Mouse (Mus musculus): ENCODE measurements around the gene Chd9.

The Chd9 gene

GRCm38 (mm10) chr8:90965467-90966170, 137.5 kb downstream of the Chd9 start:
- DNase-seq (ENCODE audit: low read depth, low spot score), result no peak

GRCm38 (mm10) chr8:90968307-90968706, 140.2 kb downstream of the Chd9 start:
- DNase-seq (ENCODE audit: low read depth, low spot score), result no peak

GRCm38 (mm10) chr8:90976960-90977371, 148.8 kb downstream of the Chd9 start:
- peak; percentile 47 for DNase-seq (ENCODE audit: low read depth, low spot score)

- DNase-seq (ENCODE audit: low read depth, low spot score), result no peak
Observed at GRCm38 (mm10) chr8:90978720-90979119, 150.6 kb downstream of the Chd9 start.

GRCm38 (mm10) chr8:90979295-90979694, 151.1 kb downstream of the Chd9 start:
- no peak for DNase-seq (ENCODE audit: low read depth, low spot score)

- no peak for DNase-seq (ENCODE audit: low read depth, low spot score)
Observed at GRCm38 (mm10) chr8:90982087-90982486, 153.9 kb downstream of the Chd9 start.

GRCm38 (mm10) chr8:91019726-91020125, 191.6 kb downstream of the Chd9 start:
- DNase-seq (ENCODE audit: low read depth, low spot score), result peak; percentile 86

- no peak for DNase-seq (ENCODE audit: low read depth, low spot score)
Observed at GRCm38 (mm10) chr8:91034417-91034816, 206.3 kb downstream of the Chd9 start.

- DNase-seq (ENCODE audit: low read depth, low spot score), result peak; percentile 20
Observed at GRCm38 (mm10) chr8:91036905-91037304, 208.8 kb downstream of the Chd9 start.

- DNase-seq (ENCODE audit: low read depth, low spot score), result no peak
Observed at GRCm38 (mm10) chr8:91038637-91039036, 210.5 kb downstream of the Chd9 start.

- DNase-seq (ENCODE audit: low read depth, low spot score), result no peak
Observed at GRCm38 (mm10) chr8:91046370-91046769, 218.2 kb downstream of the Chd9 start.

- peak; percentile 79 for DNase-seq (ENCODE audit: low read depth, low spot score)
Observed at GRCm38 (mm10) chr8:91051037-91051436, 222.9 kb downstream of the Chd9 start.

- DNase-seq (ENCODE audit: low read depth, low spot score), result no peak
Observed at GRCm38 (mm10) chr8:91054418-91054817, 226.3 kb downstream of the Chd9 start.

- DNase-seq (ENCODE audit: low read depth, low spot score), result no peak
Observed at GRCm38 (mm10) chr8:91056848-91057247, 228.7 kb downstream of the Chd9 start.

GRCm38 (mm10) chr8:91059086-91059578, 231.0 kb downstream of the Chd9 start:
- DNase-seq (ENCODE audit: low read depth, low spot score), result peak; percentile 53

GRCm38 (mm10) chr8:91059884-91060510, 231.8 kb downstream of the Chd9 start:
- DNase-seq (ENCODE audit: low read depth, low spot score), result peak; percentile 35

- no peak for DNase-seq (ENCODE audit: low read depth, low spot score)
Observed at GRCm38 (mm10) chr8:91060555-91061471, 232.7 kb downstream of the Chd9 start.

- DNase-seq (ENCODE audit: low read depth, low spot score), result no peak
Observed at GRCm38 (mm10) chr8:91065179-91065578, 237.0 kb downstream of the Chd9 start.

- DNase-seq (ENCODE audit: low read depth, low spot score), result peak; percentile 16
Observed at GRCm38 (mm10) chr8:91069407-91069806, 241.3 kb downstream of the Chd9 start.

GRCm38 (mm10) chr8:91069834-91070233, 241.7 kb downstream of the Chd9 start, which contains the start of gene Rbl2:
Gene Rbl2, plus strand, starts transcription at chr8:91070057.
- peak; percentile 98 for DNase-seq (ENCODE audit: low read depth, low spot score)

GRCm38 (mm10) chr8:91070275-91070859, 242.2 kb downstream of the Chd9 start:
- DNase-seq (ENCODE audit: low read depth, low spot score), result peak; percentile 92
